ENCODE assay signal across 18 mouse cellular contexts in genomic region chr15:78758132-78758531, GRCm38 (mm10). TPM values are rescaled to one million over a fixed set of nuclear protein-coding genes. Genes with fewer than 3 reads are reported as not detected.
"Had no signal": no experiment of that assay in that cellular context is flagged by ENCODE, and none has a peak within 500 bp of the region (broad histone marks: within the 10 kb centered on the region; RNA-seq: fewer than 3 reads in every experiment).

No protein-coding gene starts in this region.

- H3K4me2 ChIP-seq: neural tube, embryonic 13.5 days; neural tube, embryonic 15.5 days; stomach, embryonic 15.5 days had no signal

- H3K27ac ChIP-seq: neural tube, embryonic 13.5 days; neural tube, embryonic 15.5 days; stomach, embryonic 15.5 days; stomach, postnatal 0 days had no signal

- DNase-seq: retina, postnatal 1 day; right cerebral cortex, adult 18-20 months; right cerebral cortex, postnatal 14 days; right cerebral cortex, postnatal 25 days; right cerebral cortex, postnatal 4 days; spleen, adult 18-20 months; thymus, adult 18-20 months; thymus, adult 2 months; thymus, postnatal 14 days; thymus, postnatal 25 days; thymus, postnatal 36 days; thymus, postnatal 4 days had no signal

- H3K27me3 ChIP-seq: neural tube, embryonic 13.5 days; neural tube, embryonic 15.5 days; stomach, embryonic 15.5 days had no signal

- H3K4me1 ChIP-seq: stomach, embryonic 15.5 days had no signal

- H3K9me3 ChIP-seq: neural tube, embryonic 13.5 days; neural tube, embryonic 15.5 days; stomach, embryonic 15.5 days had no signal

- H3K9ac ChIP-seq: neural tube, embryonic 13.5 days; neural tube, embryonic 15.5 days; stomach, embryonic 15.5 days had no signal

- H3K4me3 ChIP-seq: neural tube, embryonic 13.5 days; neural tube, embryonic 15.5 days; stomach, embryonic 15.5 days had no signal

- H3K36me3 ChIP-seq: neural tube, embryonic 13.5 days; neural tube, embryonic 15.5 days; stomach, embryonic 15.5 days had no signal

RNA-seq across cellular contexts. Expression of gene Elfn2, which starts 39.6 kb away (rescaled TPM):
- total RNA-seq: neutrophil, adult 5-6 weeks had no signal
- polyA plus RNA-seq: stomach, embryonic 14.5 days had no signal
